Mouse (Mus musculus) kidney, adult 2 months (tissue): ENCODE data around the gene Btbd35f2. TPM values are rescaled to one million over a fixed set of nuclear protein-coding genes. Genes with fewer than 3 reads are reported as not detected.
"Not testable (repeated sequence)": the region's sequence is repeated elsewhere in the genome, so short reads cannot be mapped to it uniquely, and the experiment has no call there.

ENCODE experiments used
- DNase-seq: peaks from one replicate; pipeline ENCODE4 v3.0.0; 2021
- H3K27ac ChIP-seq: fragments of 200-500 bp; 2 replicates; pipeline ENCODE4 v1.5.1; 2012; ENCODE audit warnings: low read depth, low read length, control low read depth, inconsistent platforms; ENCODE audit not compliant: insufficient read depth
- H3K27me3 ChIP-seq: fragments of 200-500 bp; replicated peaks from 2 replicates; pipeline ENCODE4 v1.6.1; 2012; ENCODE audit warnings: mild to moderate bottlenecking, moderate library complexity, low read length, inconsistent platforms; ENCODE audit not compliant: control insufficient read depth, insufficient read depth
- H3K36me3 ChIP-seq: fragments of 200-500 bp; 2 replicates; pipeline ENCODE4 v1.6.1; 2012; ENCODE audit warnings: mild to moderate bottlenecking, moderate library complexity, low read length, inconsistent platforms; ENCODE audit not compliant: control insufficient read depth, insufficient read depth
- H3K4me1 ChIP-seq: fragments of 200-500 bp; 2 replicates; pipeline ENCODE4 v1.6.1; 2011; ENCODE audit warnings: low read length; ENCODE audit not compliant: control insufficient read depth, insufficient read depth
- H3K4me3 ChIP-seq: fragments of 200-500 bp; 2 replicates; pipeline ENCODE4 v1.5.1; 2011; ENCODE audit warnings: mild to moderate bottlenecking, low read depth, low read length, control low read depth; ENCODE audit not compliant: insufficient read depth
- WGBS: fragments of 180-500 bp; shearing (Covaris S2); methylation state at CpG from one replicate; pipeline ENCODE4 v1.1.7; 2018; 5-methylcytosine and 5-hydroxymethylcytosine counted together
- polyA plus RNA-seq: library from polyadenylated mRNA; depleted of rRNA; stranded (reverse); fragments of >200 nt; gene quantifications from 2 replicates; pipeline ENCODE4 v1.2.3, GENCODE M21; 2012; rRNA removed

Btbd35f2 gene
- not detected in 2 replicates for polyA plus RNA-seq

DNA sequence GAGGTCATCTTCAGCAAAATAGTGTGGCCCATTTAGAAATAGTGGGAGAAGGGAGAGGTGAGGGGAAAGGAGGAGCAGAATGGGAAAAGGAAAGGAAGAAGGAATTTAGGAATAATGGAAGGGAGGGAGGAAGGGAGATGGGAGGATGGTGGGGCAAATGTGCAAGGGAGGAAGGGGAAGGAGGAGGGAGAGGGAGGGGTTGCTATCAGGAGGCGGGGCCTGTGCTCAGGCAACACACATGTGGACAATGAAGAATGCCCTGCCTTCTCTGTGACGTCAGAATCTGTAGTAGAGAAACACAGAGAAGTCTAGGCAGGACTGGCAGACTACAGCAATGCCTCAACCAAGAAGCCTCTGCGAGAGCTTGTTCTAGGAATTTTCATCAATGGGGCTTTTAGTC is at the start of gene Btbd35f2:
Gene Btbd35f2, plus strand, starts transcription at position 301 of the 400 bp plus-strand sequence.
- not testable (repeated sequence) for H3K4me1 ChIP-seq, DNase-seq, H3K27me3 ChIP-seq, H3K36me3 ChIP-seq, H3K4me3 ChIP-seq, H3K27ac ChIP-seq
- WGBS = 88% methylated on average over 1 of the region's 3 CpGs

Other genes starting within 250 kb of the Btbd35f2 start
- not detected in 2 replicates for gene Btbd35f22, start 230.6 kb upstream of the Btbd35f2 start, polyA plus RNA-seq